Mouse (Mus musculus) heart, adult 2 months (tissue): ENCODE measurements at regions not wholly inside any gene's neighbourhood (a gene's known extent, or its start where the extent isn't known, plus 50 kb on each side); places are given as distances from the start of the nearest gene placed in this dataset.

Experiments used
- CTCF ChIP-seq: fragments of 200-600 bp; IDR thresholded peaks from 2 replicates; pipeline ENCODE4 v1.8.1; 2022; ENCODE audit warnings: antibody characterized with exemption, mild to moderate bottlenecking, moderate library complexity
- EP300 ChIP-seq: fragments of 200-500 bp; IDR thresholded peaks from 2 replicates; pipeline ENCODE4 v1.6.1; 2011; ENCODE audit warnings: low read depth, low read length, control low read depth; ENCODE audit not compliant: insufficient read depth
- POLR2A ChIP-seq: fragments of 200-500 bp; IDR thresholded peaks from 2 replicates; pipeline ENCODE4 v1.6.1; 2011; ENCODE audit warnings: mild to moderate bottlenecking, low read depth, low read length, control low read depth; ENCODE audit not compliant: insufficient read depth

DNA sequence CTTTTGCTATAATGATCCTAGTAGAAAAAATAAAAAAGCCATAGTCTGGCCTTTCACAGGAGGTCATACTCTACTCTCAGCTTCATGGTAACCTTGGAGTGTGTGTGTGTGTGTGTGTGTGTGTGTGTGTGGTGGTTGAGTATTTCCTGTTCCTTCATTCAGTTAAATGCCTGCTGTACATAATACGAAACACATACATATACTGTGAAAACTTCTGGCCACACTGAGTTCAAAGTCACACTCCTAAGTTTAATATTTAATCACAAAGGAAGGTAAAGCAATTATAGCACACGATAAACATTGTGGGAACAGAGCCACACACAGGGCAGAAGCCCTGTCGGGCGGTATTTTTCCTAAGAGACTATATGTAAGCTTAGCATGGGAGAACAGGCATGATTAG lies 78.6 kb upstream of the Maf start:
- TF ChIP-seq POLR2A, result no peak
- no peak for TF ChIP-seq CTCF
- TF ChIP-seq EP300, result no peak
